Mouse (Mus musculus): Measurements from ENCODE around the gene H2afv.
A peak's percentile ranks its signal among the peaks of the same experiment; 100 is the strongest.

H2afv gene

DNA sequence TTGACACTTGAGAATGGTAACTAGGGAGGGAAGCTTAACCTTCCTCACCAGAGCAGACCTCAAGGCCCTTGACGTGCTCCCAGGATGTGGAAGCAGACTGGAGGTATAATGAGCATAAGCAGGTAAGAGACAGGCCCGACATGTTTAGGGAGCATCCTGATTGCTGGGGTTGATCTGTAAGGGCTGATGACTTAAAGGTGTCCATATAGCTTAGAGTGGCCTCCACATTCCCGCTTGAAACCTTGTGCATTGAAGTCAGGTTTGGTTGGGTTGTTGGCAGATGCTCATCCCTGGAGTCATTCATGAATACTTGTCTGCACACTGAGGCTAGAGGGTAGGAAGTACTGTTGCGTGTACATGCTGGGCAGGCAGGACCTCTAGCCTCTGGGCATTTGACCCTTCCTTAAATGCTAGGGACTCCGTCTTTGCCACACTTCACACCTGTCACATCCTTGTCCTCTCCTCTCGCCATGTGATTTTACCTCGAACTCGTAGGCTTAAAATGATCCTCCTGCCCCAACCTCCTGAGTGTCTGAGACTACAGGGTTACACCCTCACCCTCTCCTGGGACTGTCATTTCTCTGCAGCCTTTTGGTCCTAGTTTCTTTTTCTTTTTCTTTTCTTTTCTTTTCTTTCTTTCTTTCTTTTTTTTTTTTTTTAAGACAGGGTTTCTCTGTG, 53.7 kb downstream of the H2afv start:
- peak in 1 of 2 experiments; percentile 59 for DNase-seq (ENCODE audit: low spot score in 2 of 2)

GRCm38 (mm10) chr11:6389483-6389921, 54.7 kb downstream of the H2afv start:
- peak in 1 of 2 experiments; percentile 75 for DNase-seq (ENCODE audit: low spot score in 2 of 2)

DNA sequence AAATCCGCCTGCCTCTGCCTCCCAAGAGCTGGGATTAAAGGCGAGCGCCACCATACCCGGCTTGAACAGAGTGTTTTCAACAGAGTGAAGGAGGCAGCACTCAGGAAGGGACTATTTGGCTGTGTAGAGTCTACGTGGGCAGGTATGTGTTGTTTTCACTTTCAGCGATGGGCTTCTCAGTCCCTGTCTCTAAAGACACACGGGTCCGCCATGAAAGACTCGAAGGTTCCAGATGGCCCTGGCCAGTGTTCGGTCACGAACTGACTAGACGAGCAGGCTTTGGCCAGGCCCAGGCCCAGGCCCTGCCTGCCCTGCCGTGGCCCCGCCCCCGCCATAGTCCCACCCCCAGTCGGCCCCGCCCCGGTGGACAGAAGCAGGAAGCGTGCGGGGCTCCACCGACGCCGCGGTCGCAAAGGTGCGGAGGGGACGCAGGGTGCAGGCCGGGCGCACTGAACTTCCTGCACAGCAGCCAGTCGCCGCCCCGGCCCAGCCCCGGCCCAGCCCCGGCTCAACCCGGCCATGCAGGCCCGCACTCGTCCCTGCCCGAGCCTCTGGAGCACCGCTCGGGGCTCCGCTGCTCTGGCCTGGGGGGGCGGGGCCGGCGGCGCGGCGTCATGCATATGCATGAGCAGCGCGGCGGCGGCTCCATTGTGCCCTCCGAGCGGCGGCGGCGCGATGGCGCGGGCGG, 55.4 kb downstream of the H2afv start, which contains the start of gene Zmiz2:
Zmiz2 (plus strand) TSS at position 349 of the 688 bp plus-strand sequence.
- DNase-seq (ENCODE audit: low spot score in 2 of 2), result peak; percentile 95 to 97

DNA sequence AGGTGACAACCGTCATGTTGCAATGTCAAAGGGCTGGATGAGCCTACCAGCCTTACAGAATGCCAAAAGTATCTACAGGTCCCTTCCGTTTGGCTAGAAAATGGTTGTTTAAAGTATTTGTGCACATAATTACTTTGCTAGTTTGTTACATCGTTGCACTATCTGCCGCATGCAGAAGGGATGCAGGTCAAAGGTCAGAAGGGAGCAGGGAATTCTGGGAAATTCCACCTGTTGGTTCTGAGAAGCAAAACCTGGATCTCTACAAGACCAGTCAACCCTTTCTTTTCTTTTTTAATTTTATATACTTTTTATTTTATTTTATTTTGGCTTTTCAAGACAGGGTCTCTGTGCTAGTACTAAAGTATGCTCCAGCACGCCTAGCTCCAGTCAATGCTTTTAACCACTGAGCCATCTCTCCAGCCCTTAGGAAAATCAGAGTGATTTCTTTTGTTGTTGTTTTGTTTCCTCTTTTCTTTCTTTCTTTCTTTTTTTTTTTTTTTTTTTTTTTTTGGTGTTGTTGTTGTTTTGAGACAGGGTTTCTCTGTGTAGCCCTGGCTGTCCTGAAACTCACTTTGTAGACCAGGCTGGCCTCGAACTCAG, 56.0 kb downstream of the H2afv start:
- peak in 1 of 2 experiments; percentile 46 for DNase-seq (ENCODE audit: low spot score in 2 of 2)

- no peak for DNase-seq (ENCODE audit: low spot score in 2 of 2)
Measured at GRCm38 (mm10) chr11:6380916-6381315, 63.3 kb downstream of the H2afv start.
